Mouse (Mus musculus) CH12.LX (cell line): ENCODE measurements around the gene Fbl.
"Not testable (repeated sequence)": the region's sequence is repeated elsewhere in the genome, so short reads cannot be mapped to it uniquely, and the experiment has no call there.

Source experiments
- CTCF ChIP-seq, 2 experiments: IDR thresholded peaks in 1 of 2; conservative IDR thresholded peaks in 1 of 2; 2 replicates each; pipeline ENCODE4 v1.5.1; 2011 to 2012; ENCODE audit warnings: low read depth in 2 of 2, low read length in 2 of 2, improper control_type of control experiment in 1 of 2, inconsistent platforms in 1 of 2, mild to moderate bottlenecking in 1 of 2, moderate library complexity in 1 of 2
- EP300 ChIP-seq: IDR thresholded peaks from 2 replicates; pipeline ENCODE4 v1.6.1; 2011; ENCODE audit warnings: low read length, improper control_type of control experiment
- NELFE ChIP-seq: IDR thresholded peaks from 2 replicates; pipeline ENCODE4 v1.6.1; 2011; ENCODE audit warnings: low read depth, low read length, improper control_type of control experiment
- NRF1 ChIP-seq: IDR thresholded peaks from 2 replicates; pipeline ENCODE4 v1.6.1; 2014; ENCODE audit warnings: low read depth, mild to moderate bottlenecking, inconsistent platforms, low read length, improper control_type of control experiment, moderate library complexity
- POLR2A ChIP-seq: IDR thresholded peaks from 2 replicates; pipeline ENCODE4 v1.6.1; 2011; ENCODE audit warnings: low read depth, mild to moderate bottlenecking, improper control_type of control experiment, low read length
- RCOR1 ChIP-seq: conservative IDR thresholded peaks from 2 replicates; pipeline ENCODE4 v1.6.1; 2012; ENCODE audit warnings: low read depth, mild to moderate bottlenecking, inconsistent platforms, low read length, improper control_type of control experiment
- SMC3 ChIP-seq: IDR thresholded peaks from 2 replicates; pipeline ENCODE4 v1.6.1; 2011; ENCODE audit warnings: low read depth, low read length, improper control_type of control experiment
- UBTF ChIP-seq: IDR thresholded peaks from 2 replicates; pipeline ENCODE4 v1.6.1; 2012; ENCODE audit warnings: low read depth, mild to moderate bottlenecking, inconsistent platforms, low read length, improper control_type of control experiment, moderate library complexity
- USF1 ChIP-seq: IDR thresholded peaks from 2 replicates; pipeline ENCODE4 v1.6.1; 2014; ENCODE audit warnings: low read depth, mild to moderate bottlenecking, inconsistent platforms, low read length, improper control_type of control experiment
- ZC3H11A ChIP-seq: IDR thresholded peaks from 2 replicates; pipeline ENCODE4 v1.6.1; 2012; ENCODE audit warnings: low read depth, mild to moderate bottlenecking, inconsistent platforms, low read length, improper control_type of control experiment
- ZKSCAN1 ChIP-seq: IDR thresholded peaks from 2 replicates; pipeline ENCODE4 v1.6.1; 2012; ENCODE audit warnings: low read depth, inconsistent platforms, low read length, improper control_type of control experiment, borderline replicate concordance
- ZMIZ1 ChIP-seq: IDR thresholded peaks from 2 replicates; pipeline ENCODE4 v1.6.1; 2012; ENCODE audit warnings: low read depth, mild to moderate bottlenecking, inconsistent platforms, low read length, improper control_type of control experiment
- ZNF384 ChIP-seq: IDR thresholded peaks from 2 replicates; pipeline ENCODE4 v1.6.1; 2012; ENCODE audit warnings: low read depth, low read length, improper control_type of control experiment, inconsistent platforms

DNA sequence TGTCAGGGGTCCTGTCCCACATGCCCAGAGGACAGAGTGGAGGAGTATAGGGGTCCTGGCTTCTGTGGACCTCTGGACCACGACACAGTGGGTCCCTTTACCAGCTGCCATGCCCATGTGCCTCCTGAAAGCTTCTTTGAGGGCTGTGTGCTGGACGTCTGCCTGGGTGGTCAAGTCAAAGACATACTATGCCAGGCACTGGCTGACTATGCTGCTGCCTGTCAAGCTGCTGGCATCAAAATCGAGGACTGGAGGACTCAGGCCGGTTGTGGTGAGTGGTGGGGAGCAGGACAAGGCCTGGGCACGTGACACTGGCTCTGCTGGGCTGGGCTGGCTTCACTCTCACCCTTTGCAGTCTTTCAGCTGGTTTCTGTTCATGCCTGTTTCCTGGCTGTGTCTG is 15.9 kb upstream of the Fbl start:
- not testable (repeated sequence) for TF ChIP-seq ZMIZ1; NRF1; UBTF; NELFE; CTCF (conservative IDR thresholded peaks at IDR 0.05 in 1 of 2, IDR thresholded peaks at IDR 0.05 in 1 of 2; ENCODE audit: low read depth in 2 of 2, low read length in 2 of 2); SMC3; POLR2A; USF1; EP300; ZC3H11A; ZNF384; RCOR1; ZKSCAN1
